Mouse (Mus musculus) brain, embryonic 18.5 days (tissue): ENCODE measurements around the gene Kcnk10.

ENCODE experiments used
- DNase-seq: peaks from one replicate; pipeline ENCODE4 v3.0.0-alpha.2; 2012; ENCODE audit warnings: low read depth, low spot score

Gene Kcnk10

DNA sequence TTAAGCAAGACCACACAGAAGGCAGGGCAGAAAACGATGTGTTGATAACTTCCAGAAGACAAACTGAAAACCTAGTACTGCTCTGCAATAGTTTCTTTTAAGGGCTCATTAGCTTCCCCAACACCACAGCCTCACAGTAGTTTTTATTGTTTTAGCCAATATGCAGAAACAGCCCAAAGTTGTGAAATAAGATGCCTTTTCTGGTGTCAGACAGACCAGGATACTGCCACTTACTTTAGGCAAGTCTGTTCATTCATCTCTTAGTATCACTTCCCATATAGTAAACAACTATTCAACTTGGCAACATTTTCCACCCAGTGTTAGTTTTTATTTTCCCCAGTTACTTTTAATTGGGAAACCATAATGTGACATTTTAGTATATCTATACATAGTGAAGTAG, 171.5 kb downstream of the Kcnk10 start:
- no peak for DNase-seq

DNA sequence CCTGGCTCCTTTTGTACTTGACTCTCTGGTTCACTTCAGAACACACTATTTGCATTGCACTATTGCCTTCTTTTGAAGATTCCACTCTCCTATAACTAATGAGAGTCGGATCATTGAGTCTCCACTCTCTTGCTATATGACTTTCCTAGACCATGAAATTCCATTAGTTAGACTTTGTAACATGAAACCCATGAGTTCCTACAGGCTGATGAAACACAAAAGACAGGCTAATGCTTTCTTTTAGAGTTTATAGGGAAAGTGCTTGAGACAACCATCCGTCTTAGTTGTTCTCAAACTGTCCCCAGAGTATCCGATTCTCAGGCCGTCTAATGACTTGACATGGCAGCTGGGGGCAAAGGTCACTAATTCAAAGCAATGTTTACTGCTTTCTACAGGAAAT, 172.0 kb downstream of the Kcnk10 start:
- DNase-seq, result no peak

DNA sequence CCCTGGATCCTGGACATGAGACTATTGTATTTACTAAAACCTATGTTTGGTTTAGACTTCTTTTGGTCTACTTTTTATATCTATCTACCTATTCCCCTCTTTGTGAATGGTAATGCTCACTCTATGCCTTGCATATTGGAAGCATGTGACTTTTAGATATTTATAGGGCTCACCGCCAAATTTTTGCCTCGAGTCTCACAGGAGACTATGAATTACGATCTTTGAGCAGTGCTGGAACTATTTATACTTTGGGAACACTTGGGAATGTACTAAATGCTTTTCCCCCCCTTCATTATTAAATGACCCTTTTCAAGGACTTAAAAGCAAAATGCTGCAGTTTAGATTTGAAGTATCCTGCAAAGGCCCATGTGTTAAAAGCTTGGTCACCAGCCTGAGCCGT, 181.5 kb downstream of the Kcnk10 start:
- DNase-seq, result no peak

DNA sequence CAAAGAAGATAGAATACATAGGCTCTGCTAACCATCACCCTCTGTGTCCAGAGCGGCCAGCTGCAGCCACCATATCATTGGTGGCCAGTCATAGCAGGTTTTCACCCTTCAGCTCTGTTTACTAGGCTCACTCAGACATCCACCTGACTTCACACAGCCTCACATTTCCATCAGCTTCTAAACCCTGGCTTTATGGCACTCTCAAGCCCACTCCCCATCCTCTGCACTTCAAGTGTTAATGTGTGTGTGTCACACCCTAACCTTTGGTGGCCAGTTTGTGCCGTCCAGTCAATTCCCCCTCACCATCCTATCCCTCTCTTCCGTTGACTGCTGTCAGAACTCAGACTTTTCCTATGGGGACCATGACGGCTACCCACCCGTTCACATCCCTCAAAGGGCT, 184.0 kb downstream of the Kcnk10 start:
- no peak for DNase-seq

DNA sequence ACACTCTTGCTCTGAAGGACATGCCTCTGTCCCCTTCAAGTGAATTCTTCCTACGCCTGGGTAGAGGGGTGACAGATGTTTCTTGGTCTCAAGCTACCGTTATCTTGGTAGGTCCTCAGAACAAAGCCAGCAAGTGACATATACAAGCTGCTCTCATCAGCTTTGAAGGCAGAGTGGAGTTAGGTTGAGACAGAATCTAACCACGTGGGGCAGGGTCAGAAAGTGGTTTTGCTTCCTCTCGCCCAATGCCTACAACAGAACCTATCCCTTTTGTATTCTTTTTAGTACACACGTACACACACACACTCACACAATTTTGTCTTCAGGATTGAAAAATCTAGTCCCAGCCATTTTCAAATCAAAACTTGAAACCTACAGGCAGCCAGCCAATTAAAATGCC, 186.8 kb downstream of the Kcnk10 start:
- DNase-seq, result no peak

DNA sequence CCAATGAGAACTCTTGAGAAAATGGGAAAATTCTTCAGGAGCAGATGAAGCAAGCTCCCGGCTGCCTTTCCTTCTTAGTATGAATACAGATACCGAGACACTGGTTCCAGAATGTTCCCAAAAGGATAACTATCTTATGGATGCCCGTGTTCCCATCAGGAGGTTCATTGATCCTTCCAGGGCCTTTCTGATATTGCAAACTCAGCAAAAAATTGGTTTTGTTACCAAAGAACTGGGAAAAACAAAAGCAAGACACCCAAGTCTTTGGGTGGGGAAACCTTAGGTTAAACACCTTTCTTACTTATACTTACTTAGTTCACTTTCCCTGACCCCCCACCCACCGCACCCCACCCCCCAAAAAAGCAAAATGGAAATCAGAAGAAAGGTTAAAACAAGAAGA, 188.5 kb downstream of the Kcnk10 start:
- DNase-seq, result no peak
